Mouse (Mus musculus): ENCODE data around the gene Gucy2d.

Gene Gucy2d

GRCm38 (mm10) chr7:98490911-98491310, 50.7 kb downstream of the Gucy2d start:
- no peak for DNase-seq

GRCm38 (mm10) chr7:98491451-98492200, 51.4 kb downstream of the Gucy2d start:
- no peak for DNase-seq

GRCm38 (mm10) chr7:98492331-98492730, 52.1 kb downstream of the Gucy2d start:
- no peak for DNase-seq

- peak in 1 of 2 experiments; percentile 43 for DNase-seq
These were observed 53.1 kb downstream of the Gucy2d start for GRCm38 (mm10) chr7:98493307-98493706.

GRCm38 (mm10) chr7:98493901-98494480, 53.8 kb downstream of the Gucy2d start:
- DNase-seq, result no peak

- DNase-seq, result no peak
These were observed 55.4 kb downstream of the Gucy2d start for GRCm38 (mm10) chr7:98495591-98495990.

- no peak for DNase-seq
These were observed 57.2 kb downstream of the Gucy2d start for GRCm38 (mm10) chr7:98497451-98497850.

- DNase-seq, result no peak
These were observed 57.9 kb downstream of the Gucy2d start for GRCm38 (mm10) chr7:98498101-98498500.

- peak; percentile 45 to 55 for DNase-seq
These were observed 58.7 kb downstream of the Gucy2d start for GRCm38 (mm10) chr7:98498656-98499560.

GRCm38 (mm10) chr7:98499561-98500292, 59.5 kb downstream of the Gucy2d start:
- DNase-seq, result no peak

- no peak for DNase-seq
These were observed 60.3 kb downstream of the Gucy2d start for GRCm38 (mm10) chr7:98500470-98500869.

GRCm38 (mm10) chr7:98501078-98501477, 60.9 kb downstream of the Gucy2d start:
- no peak for DNase-seq

- no peak for DNase-seq
These were observed 62.7 kb downstream of the Gucy2d start for GRCm38 (mm10) chr7:98502921-98503320.

GRCm38 (mm10) chr7:98503951-98504647, 63.9 kb downstream of the Gucy2d start:
- DNase-seq, result no peak

GRCm38 (mm10) chr7:98504726-98505314, 64.6 kb downstream of the Gucy2d start:
- no peak for DNase-seq

- DNase-seq, result no peak
These were observed 65.4 kb downstream of the Gucy2d start for GRCm38 (mm10) chr7:98505664-98506063.

- DNase-seq, result no peak
These were observed 71.0 kb downstream of the Gucy2d start for GRCm38 (mm10) chr7:98510961-98511958.

GRCm38 (mm10) chr7:98513251-98513650, 73.0 kb downstream of the Gucy2d start:
- DNase-seq, result no peak

- peak; percentile 67 to 69 for DNase-seq
These were observed 82.4 kb downstream of the Gucy2d start for GRCm38 (mm10) chr7:98522576-98522975.

GRCm38 (mm10) chr7:98523070-98523812, 83.0 kb downstream of the Gucy2d start:
- peak; percentile 62 to 71 for DNase-seq

Measured in kidney, adult 8-10 months (tissue).